Mouse (Mus musculus): ENCODE data around the gene Dand5.

Gene Dand5

DNA sequence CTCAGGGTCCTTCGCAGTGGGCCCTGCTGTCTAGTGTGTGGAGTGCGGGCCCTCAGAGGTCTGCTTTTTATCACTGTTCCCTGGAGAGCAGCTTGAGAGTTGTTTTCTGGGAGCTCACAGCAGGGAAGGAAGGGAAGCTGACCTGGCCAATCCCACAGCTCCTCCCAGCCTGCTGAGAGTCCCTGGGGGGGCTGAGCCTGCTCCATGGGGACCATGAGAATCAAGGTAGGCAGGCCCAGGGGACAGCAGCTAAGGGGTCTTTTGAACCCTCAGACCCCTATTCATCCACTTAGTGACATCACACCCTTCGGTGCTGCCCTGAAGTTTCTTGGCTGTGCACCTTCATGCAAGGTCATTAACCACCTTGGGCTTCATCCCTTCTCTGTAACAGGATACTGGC is at the start of gene Dand5:
Gene Dand5 (minus strand): TSS at position 101 of the 400 bp plus-strand sequence.
- no peak for DNase-seq

DNA sequence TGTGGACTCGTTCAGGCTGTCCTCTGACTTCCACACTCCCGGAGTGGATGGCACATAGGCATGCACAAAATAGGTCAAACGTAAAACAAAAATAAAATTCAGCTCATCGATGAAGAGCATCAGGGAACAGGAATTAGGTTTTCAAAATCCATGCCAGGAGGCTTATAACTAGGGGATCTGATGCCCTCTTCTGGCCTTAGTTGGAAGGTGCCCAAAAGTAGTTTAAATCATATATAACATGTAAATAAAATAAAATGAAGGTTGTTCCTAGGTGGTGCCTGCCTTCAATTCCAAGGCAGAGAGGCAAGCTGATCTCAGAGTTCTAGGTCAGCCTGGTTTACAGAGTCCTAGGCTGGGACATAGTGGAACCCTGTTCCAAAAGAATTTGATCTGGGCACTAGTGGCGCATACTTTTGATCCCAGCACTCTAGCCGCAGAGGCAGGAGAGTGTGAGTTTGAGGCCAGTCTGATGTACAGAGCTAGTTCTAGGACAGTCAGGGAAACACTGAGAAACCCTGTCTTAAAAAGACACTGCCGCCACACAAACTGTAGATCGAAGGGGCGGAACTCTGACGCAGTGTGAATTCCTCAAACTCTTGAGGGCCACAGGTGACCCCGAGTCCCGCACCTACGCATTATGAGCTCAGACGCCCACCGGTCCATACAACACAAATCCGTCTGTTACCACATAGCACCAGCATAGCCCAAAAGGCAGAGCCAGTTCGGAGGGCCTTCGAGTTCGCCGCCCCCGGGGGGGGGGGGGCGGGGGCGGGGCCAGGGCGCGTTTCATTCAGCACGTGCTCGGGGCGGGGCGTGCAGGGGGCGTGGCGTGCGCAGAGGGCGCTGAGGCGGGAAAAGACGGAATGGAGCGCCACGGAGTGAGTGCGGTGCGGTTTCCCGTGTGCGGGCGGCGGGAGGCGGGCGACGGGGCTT is 49.0 kb upstream of the Dand5 start, which contains the start of gene Syce2:
Gene Syce2 (plus strand): TSS at position 736 of the 933 bp plus-strand sequence.
- DNase-seq = peak; percentile 71

DNA sequence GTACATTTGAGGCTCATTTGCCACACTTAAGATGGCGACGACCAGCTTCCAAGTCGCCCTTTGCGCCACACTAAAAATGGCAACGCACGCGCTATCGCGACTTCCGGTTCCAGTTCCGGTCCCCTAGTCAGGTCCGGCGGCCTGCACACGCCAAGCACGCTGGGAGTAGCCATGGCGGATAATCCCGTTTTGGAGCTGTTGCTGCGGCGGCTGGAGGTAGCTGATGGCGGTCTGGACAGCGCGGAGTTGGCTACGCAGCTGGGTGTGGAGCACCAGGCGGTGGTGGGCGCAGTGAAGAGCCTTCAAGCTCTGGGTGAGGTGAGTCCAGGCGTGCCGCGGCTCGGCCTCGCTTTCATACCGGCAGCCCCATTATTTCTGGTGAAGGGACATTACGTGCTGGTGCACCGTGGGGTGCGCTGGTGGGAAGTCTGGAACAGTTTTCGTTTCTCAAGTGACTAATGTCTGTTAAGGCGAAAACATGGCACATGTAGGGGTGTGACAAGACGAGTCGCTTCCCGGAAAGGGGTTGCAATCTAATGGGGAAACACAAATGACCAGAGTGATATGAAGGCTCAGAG is 34.3 kb upstream of the Dand5 start, which contains the start of gene Farsa:
Gene Farsa (plus strand): TSS at position 126 of the 578 bp plus-strand sequence.
- peak; percentile 93 for DNase-seq

DNA sequence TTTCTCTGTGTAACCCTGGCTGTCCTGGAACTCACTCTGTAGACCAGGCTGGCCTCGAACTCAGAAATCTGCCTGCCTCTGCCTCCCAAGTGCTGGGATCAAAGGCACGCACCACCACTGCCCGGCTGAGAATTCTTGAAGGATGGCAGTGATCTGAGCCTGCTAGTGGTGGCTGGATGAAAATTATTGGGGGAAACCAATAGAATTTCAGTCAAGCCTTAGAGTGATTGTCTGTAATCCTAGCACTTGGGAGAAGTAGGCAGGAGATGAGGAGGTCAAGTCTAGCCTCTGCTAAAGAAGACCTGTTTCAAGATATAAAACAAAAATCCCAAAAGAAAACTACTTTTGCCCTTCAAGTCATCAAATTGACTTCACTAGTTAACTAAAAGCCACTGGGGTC is 33.8 kb upstream of the Dand5 start:
- DNase-seq = no peak

DNA sequence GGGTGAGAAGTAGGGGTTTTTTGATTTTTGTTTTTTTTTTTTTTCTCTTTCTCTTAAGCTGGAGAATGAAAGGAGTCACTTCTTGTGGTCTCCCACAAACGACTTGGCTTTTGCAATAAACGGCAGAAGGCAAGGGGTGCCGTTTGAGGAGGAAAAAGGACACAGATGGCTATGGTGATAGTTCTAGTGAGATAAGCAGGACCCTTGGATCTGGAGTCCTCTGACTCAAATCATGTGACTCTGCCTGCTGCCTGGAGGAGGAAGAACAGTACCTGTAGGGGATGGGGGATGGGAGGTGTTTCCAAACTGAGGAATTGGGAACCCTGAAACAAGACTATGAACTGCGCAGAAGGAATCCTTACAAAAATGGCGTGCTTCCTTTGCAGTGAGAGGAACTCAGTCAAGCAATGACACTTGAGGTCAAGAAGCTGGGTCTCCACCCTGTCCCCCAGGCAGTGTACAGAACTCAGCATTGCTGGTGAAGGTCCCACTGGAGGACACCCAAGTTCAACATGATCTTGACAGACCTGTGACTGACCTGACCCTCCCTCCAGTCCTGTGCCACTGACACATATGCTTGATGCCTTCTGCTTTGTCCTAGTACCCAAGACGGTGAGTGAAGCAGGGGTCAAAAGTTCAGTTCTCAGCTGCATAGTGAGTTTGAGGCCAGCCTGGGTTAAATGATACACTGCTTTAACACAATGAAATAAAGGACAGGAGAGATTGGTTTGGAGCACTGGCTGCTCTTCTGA is 25.2 kb upstream of the Dand5 start:
- DNase-seq = peak; percentile 66

DNA sequence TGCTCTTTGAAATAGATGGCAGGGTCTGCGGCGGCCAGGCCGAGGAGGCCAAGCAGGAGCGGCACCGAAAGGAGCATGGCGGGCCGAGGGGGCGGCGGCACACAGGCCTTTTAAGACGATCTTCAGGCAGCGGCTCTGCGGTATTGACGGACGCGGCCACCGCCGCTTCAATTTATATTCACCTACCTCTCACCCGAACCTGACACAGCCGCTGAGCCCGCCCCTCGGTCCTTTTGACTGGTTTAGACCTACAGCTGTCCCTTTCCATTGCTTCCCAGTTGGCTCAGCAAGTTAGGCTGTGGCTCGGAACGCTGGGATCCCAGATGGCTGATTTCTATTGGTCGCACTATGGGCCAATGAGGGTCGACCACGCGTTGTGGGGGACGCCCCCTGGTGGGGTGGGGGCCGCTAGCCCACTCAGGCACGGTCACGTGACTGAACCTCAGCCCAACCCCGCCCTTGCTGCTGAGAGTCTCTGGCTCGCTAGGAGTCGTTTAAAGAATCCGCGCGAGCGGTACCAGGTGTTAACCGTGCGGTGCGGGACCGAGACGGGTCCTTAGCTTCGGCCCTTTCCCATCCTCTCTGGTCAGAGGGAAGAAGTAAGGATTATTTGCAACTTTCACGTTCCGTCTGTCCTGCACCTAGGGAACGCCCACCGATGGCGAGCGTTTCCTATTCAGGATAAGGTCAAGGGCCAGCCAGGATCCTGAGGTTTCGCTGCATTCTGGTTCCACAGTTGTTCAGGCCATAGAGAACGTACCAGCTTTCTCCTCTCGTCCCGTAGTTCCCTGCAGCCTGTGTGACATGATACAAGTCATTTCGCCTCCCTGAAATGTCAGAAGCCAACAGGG is 24.3 kb upstream of the Dand5 start, which contains the start of gene Calr:
Gene Calr (minus strand): TSS at position 213 of the 851 bp plus-strand sequence.
- DNase-seq = peak; percentile 100

DNA sequence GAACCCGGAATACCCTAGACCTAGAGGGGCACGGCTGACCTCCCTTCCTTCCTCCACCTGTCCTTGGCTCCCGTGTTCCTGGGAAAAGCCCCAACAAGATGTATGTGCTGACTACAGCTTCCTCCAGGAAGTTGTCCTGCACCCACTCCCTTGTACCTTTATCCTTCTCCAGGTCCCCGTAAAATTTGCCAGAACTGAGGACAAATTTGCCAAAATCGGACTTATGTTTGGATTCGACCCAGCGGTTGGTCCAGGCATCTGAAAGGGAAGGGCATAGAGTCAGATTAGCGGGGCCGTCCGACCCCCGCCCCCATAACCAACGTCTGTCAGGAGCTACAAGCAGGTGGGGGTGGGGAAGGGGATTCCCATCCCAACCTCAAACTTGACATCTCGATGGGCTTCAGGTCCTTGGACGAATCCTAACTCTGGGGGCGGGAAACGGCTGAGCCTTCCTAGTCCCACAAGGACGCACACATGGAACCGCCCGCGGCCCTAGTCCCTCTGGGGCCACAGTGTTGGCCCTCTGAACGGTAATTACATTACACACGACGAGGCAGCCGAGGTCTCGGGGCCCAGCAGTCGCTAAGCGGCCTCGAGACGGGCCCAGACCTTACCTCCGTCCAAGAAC is 23.6 kb upstream of the Dand5 start:
- DNase-seq = peak; percentile 73

DNA sequence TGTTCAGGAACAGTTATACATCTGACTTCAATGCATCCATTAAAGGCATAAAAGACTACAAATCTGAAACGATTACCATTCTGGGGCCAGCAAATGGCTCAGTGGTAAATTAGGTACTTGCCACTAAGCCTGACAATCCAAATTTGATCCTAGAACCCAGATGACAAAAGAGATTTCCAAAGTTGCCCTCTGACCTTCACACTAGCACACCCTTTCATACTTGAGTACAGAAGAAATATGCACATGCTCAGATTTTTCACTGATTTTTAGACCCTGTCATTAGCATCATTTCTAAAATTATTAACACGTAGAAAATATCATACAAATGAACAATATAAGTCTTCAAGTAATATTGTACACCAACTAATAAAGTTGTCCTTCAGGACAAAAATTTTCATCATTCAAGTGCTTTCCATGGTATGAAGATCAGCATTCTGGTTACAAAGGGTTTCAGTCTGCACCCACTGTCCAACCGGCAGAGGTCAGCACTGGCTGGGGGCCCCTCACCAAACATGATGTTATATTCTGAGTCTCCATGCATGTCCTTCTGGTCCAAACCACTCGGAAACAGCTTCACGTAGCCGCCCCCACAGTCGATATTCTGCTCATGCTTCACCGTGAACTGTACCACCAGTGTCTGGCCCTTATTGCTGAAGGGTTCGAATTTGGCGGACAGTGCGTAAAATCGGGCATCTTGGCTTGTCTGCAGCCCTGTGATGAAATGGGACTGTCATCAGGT is 22.9 kb upstream of the Dand5 start:
- peak; percentile 67 for DNase-seq

DNA sequence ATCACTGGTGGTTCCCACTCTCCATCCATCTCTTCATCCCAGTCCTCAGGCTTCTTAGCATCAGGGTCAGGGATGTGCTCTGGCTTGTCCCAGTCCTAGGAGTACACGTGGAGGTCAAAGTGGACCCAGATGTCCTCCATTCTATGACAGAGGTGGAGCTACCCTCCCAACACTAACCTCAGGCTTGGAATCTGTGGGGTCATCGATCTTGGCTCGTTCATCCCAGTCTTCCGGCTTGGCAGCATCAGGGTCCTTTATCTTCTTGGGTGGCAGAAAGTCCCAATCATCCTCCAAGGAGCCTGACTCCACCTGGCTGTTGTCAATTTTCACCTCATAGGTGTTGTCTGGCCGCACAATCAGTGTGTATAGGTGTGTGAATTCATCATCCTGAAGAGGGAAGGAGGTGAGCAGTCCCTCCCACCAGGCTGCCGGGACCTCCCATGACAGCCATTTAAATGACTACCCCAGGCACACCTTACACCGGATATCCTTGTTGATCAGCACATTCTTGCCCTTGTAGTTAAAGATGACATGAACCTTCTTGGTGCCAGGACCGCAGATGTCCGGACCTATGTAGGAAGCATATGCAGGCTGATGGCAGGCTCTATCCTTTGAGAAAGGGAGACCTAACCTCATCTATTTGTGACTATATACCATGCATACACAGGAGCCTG is 21.9 kb upstream of the Dand5 start:
- DNase-seq = no peak

DNA sequence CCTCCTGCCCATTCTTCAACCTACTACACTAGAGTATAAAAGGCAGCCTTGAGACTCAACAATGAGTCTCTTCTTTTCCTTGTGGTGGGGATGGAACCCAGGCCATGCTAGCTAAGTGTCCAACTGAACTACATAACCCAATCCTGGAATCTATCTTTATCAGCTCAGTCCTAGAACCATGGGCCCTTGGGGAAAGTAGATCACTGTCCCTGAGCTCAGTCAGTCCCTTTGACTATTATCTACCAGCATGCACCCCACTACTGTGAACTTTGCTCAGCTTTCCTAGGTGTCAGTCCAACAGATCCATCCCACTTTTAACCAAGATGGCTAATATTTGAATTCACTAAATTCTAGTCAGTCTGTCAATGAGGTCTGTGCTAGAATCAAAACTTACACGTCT is 18.9 kb upstream of the Dand5 start:
- no peak for DNase-seq

DNA sequence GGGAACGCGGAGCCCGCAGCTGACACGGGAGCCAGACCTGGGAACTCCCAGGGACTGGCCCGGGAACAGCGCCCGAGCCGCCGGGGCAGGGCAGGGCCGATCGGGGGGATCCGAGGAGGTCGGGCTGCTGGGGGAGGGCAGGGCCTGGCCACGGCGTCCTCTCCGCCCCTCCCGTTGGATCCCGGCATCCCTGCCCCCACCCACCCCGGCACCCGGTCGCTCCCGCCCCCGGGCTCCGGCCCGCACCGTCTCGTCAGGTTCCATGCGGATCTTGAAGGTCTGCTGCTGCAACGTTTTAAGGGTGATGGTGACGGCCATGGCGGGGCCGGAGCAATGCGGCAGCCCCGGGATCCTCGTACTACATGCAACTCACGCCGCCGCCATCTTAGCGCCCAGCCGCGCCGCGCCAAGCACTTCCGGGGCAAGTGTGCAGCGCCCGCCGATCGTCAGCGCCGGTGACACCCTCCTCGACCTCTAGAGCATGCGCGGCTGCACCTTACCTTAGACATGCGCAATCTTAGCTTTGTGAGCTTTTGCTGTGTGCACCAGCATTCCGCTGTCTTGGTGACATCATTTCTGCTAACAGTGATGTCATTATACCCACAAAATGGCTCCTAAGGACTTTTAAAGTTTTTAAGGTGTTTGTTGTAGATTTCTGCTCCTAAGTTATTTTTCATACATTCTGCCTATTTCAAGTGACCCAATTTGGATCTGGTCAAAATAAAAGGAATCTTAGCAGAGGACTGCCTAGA is 17.8 kb upstream of the Dand5 start, which contains the start of gene Rad23a:
Gene Rad23a (minus strand): TSS at position 418 of the 752 bp plus-strand sequence.
- peak; percentile 91 for DNase-seq

DNA sequence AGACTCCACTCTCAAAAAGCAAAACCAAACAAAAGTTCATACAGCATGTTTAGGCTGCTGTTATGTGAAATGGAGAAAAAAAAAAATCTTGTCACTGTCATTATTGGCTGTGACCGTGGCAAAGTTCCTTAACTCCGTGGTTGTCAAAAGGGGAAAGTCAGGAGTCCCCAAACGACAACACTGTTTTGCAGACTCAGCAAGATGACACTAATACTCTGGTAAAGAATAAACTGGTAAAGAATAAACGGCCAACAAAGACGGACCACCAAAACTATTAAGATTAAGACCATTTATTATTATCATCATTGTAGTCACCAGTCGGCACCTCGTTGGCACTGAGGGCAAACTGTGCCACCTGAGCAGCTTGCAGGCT is 17.2 kb upstream of the Dand5 start:
- no peak for DNase-seq

DNA sequence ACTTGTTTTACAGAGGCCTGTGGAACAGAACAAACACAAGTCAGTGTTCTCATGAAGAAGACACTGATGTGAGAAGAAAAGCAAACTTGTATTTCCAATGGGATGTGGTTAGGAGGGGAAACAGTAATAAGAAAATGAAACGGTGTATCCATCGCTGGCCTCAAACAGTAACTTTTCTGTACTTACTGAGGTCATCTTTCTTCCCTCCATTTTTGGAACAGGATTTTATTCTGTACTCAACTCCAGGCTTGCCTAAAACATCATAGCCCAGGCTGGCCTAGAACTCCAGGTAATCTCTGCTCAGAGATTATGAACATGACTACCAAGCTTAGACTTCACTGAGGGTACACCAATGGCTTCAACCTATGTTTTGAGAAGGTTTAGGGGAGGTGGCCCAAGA is 16.8 kb upstream of the Dand5 start:
- no peak for DNase-seq

DNA sequence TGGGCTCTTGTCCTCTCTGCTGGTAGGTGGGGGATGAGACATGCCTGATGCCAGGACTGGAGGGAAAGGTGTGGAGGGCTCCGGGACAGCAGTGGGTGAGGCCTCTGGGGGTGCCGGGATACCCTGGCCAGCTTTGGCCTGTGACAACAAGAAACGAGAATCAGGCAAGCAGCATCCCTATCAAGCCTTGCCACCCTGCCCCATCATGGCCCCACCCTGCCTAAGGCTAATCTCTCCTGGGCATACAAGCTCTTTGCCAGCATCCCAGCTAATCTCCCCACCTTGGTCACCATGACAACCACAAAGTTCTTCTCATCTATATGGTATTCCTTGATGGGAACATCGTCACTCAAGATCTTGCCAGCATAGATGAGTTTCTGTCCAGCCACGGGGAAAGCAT is 15.9 kb upstream of the Dand5 start:
- DNase-seq = no peak

DNA sequence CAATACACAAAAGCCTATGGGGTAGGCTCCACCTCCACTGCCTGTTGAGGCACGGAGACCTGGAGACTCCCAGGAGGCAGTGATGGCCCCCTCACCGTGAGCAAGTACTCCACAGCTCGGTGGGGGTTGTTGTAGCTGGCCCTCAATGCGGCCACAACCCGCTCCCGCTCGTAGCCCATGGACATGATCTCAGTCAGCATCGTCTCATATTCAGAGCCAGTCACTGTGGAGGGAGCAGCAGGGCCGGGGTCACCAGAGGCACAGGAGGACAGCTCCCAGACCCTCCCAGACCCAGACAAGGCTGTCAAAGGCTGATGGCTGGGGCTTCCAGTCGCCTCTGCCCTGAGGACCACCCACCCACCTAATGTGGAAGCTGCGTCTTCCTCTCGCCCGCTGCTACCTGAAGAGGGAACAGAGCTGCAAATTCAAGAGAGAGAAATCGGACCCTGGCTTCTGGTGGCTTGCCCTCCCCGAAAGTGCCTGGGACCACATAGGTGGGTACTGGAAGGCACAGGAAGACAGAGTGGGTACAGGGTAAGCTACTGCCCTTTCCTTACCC is 15.4 kb upstream of the Dand5 start:
- DNase-seq = no peak

DNA sequence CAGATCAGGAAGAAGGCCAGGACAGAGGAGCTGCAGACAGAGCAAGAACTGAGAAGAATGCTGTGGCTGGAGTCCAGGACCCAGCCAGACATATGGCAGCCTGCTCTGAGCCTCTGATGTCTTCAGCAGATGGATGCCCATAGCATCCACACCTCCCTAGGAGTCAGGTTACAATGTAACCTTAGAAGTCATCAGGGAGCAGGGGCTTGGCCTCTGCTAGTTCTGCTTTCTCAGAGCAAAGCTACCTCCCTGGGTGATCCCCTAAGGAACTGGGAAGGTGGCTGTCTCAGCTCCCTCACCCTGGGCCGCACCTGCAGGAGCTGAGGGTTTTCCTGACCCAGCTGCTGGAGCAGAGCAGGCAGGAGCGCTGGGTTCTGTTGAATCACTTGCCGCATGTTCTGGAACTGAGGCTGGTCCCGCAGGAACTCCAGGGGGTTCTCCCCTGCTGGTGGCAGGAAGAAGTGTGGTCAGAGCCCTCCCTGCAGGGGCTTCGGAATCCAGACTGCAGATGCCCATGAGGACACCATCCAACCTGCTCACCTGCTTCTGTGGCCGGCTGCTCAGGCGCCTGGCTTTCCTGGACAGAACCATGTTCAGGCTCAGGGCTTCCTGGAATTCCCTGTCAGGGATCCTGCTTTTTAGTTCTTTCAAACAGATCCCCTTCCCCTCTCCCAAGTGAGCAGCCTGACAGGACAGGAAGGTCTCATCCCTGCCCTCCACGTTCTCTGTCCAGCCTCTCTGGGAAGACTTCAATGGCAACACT is 14.7 kb upstream of the Dand5 start:
- peak; percentile 59 for DNase-seq

DNA sequence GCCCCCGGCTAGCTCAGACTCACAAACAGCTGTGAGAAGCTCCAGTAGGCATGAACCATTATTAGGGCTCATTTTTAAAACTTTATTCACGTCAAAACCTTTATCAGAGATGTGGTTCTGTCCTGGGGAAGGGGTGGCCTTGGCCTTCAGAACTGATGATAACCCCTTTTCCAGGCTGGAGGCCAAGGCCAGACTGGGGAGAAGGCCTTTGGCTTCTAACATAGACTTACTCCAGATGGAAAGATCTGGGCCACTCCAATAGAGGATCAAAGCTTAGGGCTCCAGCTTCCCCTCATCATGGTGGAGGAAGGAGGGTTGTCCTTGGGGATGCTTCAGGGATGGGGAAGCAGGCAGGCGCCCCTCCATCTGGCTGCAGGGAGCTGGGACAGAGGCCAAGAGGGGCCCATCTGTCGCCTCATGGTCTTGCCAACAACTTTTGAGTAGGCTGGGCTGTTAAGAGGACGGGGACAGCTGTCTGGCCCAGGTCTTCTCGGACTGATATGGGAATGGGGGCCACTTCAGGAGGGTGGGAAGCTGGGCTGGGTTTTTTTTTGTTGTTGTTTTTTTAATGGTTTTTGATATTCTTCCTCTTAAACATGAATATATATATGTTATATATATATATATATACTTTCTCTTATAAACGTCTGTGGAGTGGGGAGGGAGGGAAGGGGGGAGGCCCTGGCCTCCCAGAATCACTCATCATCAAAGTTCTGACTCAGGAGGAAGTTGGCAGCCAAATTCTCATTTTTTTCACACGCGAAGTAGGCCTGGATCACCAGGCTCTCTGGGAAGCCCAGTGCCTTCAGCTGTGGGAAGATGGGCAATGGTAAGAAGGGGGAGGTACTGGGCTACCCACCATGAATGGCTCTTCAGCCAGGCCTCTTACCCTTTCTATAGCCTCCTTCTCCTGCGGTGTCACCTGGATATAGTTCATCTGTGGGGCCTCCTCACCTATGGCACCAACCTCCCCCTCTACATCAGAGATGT is 12.5 kb upstream of the Dand5 start:
- peak; percentile 87 for DNase-seq

Measured in cerebellum, adult 9-10 months (tissue).